Mouse (Mus musculus): Measurements from ENCODE around the gene Grm3.

- TF ChIP-seq CTCF (IDR thresholded peaks at IDR 0.05; ENCODE audit: insufficient read depth, low read length): no peak
- TF ChIP-seq POLR2A (IDR thresholded peaks at IDR 0.05; ENCODE audit: borderline replicate concordance, extremely low read depth, low read depth, low read length): no peak
Measured at GRCm38 (mm10) chr5:9497235-9497634, 227.7 kb downstream of the Grm3 start.
